Mouse (Mus musculus) CH12.LX (cell line): ENCODE results near the gene Prg2. TPM values are rescaled to one million over a fixed set of nuclear protein-coding genes. Genes with fewer than 3 reads are reported as not detected.

ENCODE experiments used
- DNase-seq: peaks from one replicate; pipeline ENCODE4 v3.0.0-alpha.2; 2013; ENCODE audit errors: extremely low read depth
- H3K27ac ChIP-seq: 2 replicates; pipeline ENCODE4 v1.5.1; 2012; ENCODE audit warnings: low read depth, mild to moderate bottlenecking, control low read depth, moderate library complexity; ENCODE audit not compliant: insufficient read depth
- H3K27me3 ChIP-seq: replicated peaks from 2 replicates; pipeline ENCODE3; 2012; ENCODE audit warnings: inconsistent platforms
- H3K36me3 ChIP-seq, 2 experiments: replicated peaks in 1 of 2; 2 replicates each; pipeline versions ENCODE3 to v1.6.1; 2012; ENCODE audit warnings: inconsistent platforms in 1 of 2, low read length in 1 of 2, mild to moderate bottlenecking in 1 of 2, mixed read lengths in 1 of 2, moderate library complexity in 1 of 2; ENCODE audit not compliant: control insufficient read depth in 1 of 2, insufficient read depth in 1 of 2
- H3K4me1 ChIP-seq, 2 experiments: 2 replicates each; pipeline ENCODE4 v1.6.1; 2012; ENCODE audit warnings: inconsistent platforms in 1 of 2, moderate library complexity in 1 of 2; ENCODE audit not compliant: insufficient read depth in 2 of 2, control insufficient read depth in 1 of 2
- H3K4me2 ChIP-seq: 2 replicates; pipeline ENCODE4 v1.6.1; 2012; ENCODE audit warnings: low read depth, mild to moderate bottlenecking, control low read depth; ENCODE audit not compliant: poor library complexity, insufficient read depth, severe bottlenecking
- H3K4me3 ChIP-seq, 3 experiments: fragments of 150-350 bp in 1 of 3; sonication (generic) in 1 of 3; replicated peaks in 1 of 3; 2 replicates each; pipeline versions ENCODE3 to v1.5.1; 2011 to 2012; ENCODE audit warnings: low read depth in 2 of 3, low read length in 2 of 3, mild to moderate bottlenecking in 2 of 3, moderate library complexity in 2 of 3, control low read depth in 1 of 3, improper control_type of control experiment in 1 of 3, inconsistent platforms in 1 of 3, mixed read lengths in 1 of 3; ENCODE audit not compliant: poor library complexity in 1 of 3
- H3K79me2 ChIP-seq: replicated peaks from 2 replicates; pipeline ENCODE4 v1.6.1; 2012; ENCODE audit warnings: mild to moderate bottlenecking, moderate library complexity; ENCODE audit not compliant: control insufficient read depth, poor library complexity, insufficient read depth, severe bottlenecking; ENCODE audit errors: extremely low read depth
- H3K9ac ChIP-seq: 2 replicates; pipeline ENCODE4 v1.6.1; 2012; ENCODE audit warnings: low read depth, mild to moderate bottlenecking, control low read depth, moderate library complexity; ENCODE audit not compliant: insufficient read depth
- H3K9me3 ChIP-seq: replicated peaks from 2 replicates; pipeline ENCODE3; 2012; ENCODE audit warnings: low read length, inconsistent platforms, mixed read lengths
- ELF1 ChIP-seq: IDR thresholded peaks from 2 replicates; pipeline ENCODE4 v1.6.1; 2014; ENCODE audit warnings: low read depth, mild to moderate bottlenecking, inconsistent platforms, low read length, improper control_type of control experiment
- ETS1 ChIP-seq: conservative IDR thresholded peaks from 2 replicates; pipeline ENCODE4 v1.6.1; 2012; ENCODE audit warnings: low read depth, mild to moderate bottlenecking, inconsistent platforms, low read length, improper control_type of control experiment, moderate library complexity
- JUN ChIP-seq: IDR thresholded peaks from 2 replicates; pipeline ENCODE4 v1.6.1; 2011; ENCODE audit warnings: low read depth, mild to moderate bottlenecking, low read length, improper control_type of control experiment, moderate library complexity; ENCODE audit not compliant: insufficient read depth
- JUND ChIP-seq: conservative IDR thresholded peaks from 2 replicates; pipeline ENCODE4 v1.6.1; 2011; ENCODE audit warnings: low read depth, low read length, improper control_type of control experiment
- MAX ChIP-seq: IDR thresholded peaks from 2 replicates; pipeline ENCODE4 v1.6.1; 2011; ENCODE audit warnings: low read length, improper control_type of control experiment
- MAZ ChIP-seq: IDR thresholded peaks from 2 replicates; pipeline ENCODE4 v1.6.1; 2012; ENCODE audit warnings: low read depth, mild to moderate bottlenecking, inconsistent platforms, low read length, improper control_type of control experiment, moderate library complexity
- MEF2A ChIP-seq: IDR thresholded peaks from 2 replicates; pipeline ENCODE4 v1.6.1; 2014; ENCODE audit warnings: low read depth, mild to moderate bottlenecking, inconsistent platforms, low read length, improper control_type of control experiment, borderline replicate concordance
- MXI1 ChIP-seq: IDR thresholded peaks from 2 replicates; pipeline ENCODE4 v1.6.1; 2011; ENCODE audit warnings: mild to moderate bottlenecking, low read depth, low read length, improper control_type of control experiment
- MYC ChIP-seq: IDR thresholded peaks from 2 replicates; pipeline ENCODE4 v1.6.1; 2011; ENCODE audit warnings: low read depth, mild to moderate bottlenecking, improper control_type of control experiment, low read length
- NELFE ChIP-seq: IDR thresholded peaks from 2 replicates; pipeline ENCODE4 v1.6.1; 2011; ENCODE audit warnings: low read depth, low read length, improper control_type of control experiment
- POLR2A ChIP-seq: IDR thresholded peaks from 2 replicates; pipeline ENCODE4 v1.6.1; 2011; ENCODE audit warnings: low read depth, mild to moderate bottlenecking, improper control_type of control experiment, low read length
- POLR2AphosphoS2 ChIP-seq: IDR thresholded peaks from 2 replicates; pipeline ENCODE4 v1.6.1; 2011; ENCODE audit warnings: low read depth, low read length, improper control_type of control experiment
- RCOR1 ChIP-seq: conservative IDR thresholded peaks from 2 replicates; pipeline ENCODE4 v1.6.1; 2012; ENCODE audit warnings: low read depth, mild to moderate bottlenecking, inconsistent platforms, low read length, improper control_type of control experiment
- SIN3A ChIP-seq: IDR thresholded peaks from 2 replicates; pipeline ENCODE4 v1.6.1; 2012; ENCODE audit warnings: low read length, improper control_type of control experiment, inconsistent platforms
- SMC3 ChIP-seq: IDR thresholded peaks from 2 replicates; pipeline ENCODE4 v1.6.1; 2011; ENCODE audit warnings: low read depth, low read length, improper control_type of control experiment
- TBP ChIP-seq: conservative IDR thresholded peaks from 2 replicates; pipeline ENCODE4 v1.6.1; 2011; ENCODE audit warnings: low read depth, low read length, improper control_type of control experiment
- TCF12 ChIP-seq: IDR thresholded peaks from 2 replicates; pipeline ENCODE4 v1.6.1; 2014; ENCODE audit warnings: low read depth, mild to moderate bottlenecking, inconsistent platforms, low read length, improper control_type of control experiment
- USF1 ChIP-seq: IDR thresholded peaks from 2 replicates; pipeline ENCODE4 v1.6.1; 2014; ENCODE audit warnings: low read depth, mild to moderate bottlenecking, inconsistent platforms, low read length, improper control_type of control experiment
- USF2 ChIP-seq: conservative IDR thresholded peaks from 2 replicates; pipeline ENCODE4 v1.6.1; 2011; ENCODE audit warnings: low read depth, low read length, improper control_type of control experiment
- ZC3H11A ChIP-seq: IDR thresholded peaks from 2 replicates; pipeline ENCODE4 v1.6.1; 2012; ENCODE audit warnings: low read depth, mild to moderate bottlenecking, inconsistent platforms, low read length, improper control_type of control experiment
- ZMIZ1 ChIP-seq: IDR thresholded peaks from 2 replicates; pipeline ENCODE4 v1.6.1; 2012; ENCODE audit warnings: low read depth, mild to moderate bottlenecking, inconsistent platforms, low read length, improper control_type of control experiment
- ZNF384 ChIP-seq: IDR thresholded peaks from 2 replicates; pipeline ENCODE4 v1.6.1; 2012; ENCODE audit warnings: low read depth, low read length, improper control_type of control experiment, inconsistent platforms
- dilution Hi-C: fragments of 300-500 bp; cut with MboI; formaldehyde crosslinking; loops from 2 replicates; pipeline ENCODE4 v1.14.3; 2020; ENCODE audit warnings: low sequenced_read_pairs; ENCODE audit not compliant: extremely low pct_unique_long_range_greater_than_20kb, extremely low pct_ligation_motif_present
- in situ Hi-C: fragments of 300-500 bp; cut with MboI; formaldehyde crosslinking; loops from 3 replicates; pipeline ENCODE4 v1.14.3; 2019; ENCODE audit warnings: low sequenced_read_pairs, low pct_ligation_motif_present, low pct_unique_long_range_greater_than_20kb, mixed read lengths
- polyA plus RNA-seq: library from polyadenylated mRNA; unstranded; fragments of >175 nt; gene quantifications from 2 replicates; pipeline ENCODE4 v1.2.1, GENCODE M21; 2012; ENCODE audit warnings: low read depth; ENCODE audit not compliant: insufficient read length
- total RNA-seq, 2 experiments: library from RNA; depleted of rRNA; stranded (reverse); fragments of 300-350 nt in 1 of 2; fragments of >200 nt in 1 of 2; gene quantifications; 2 replicates each; pipeline ENCODE4 v1.2.3; 2012 to 2014

The Prg2 gene
- total and polyA plus RNA-seq, 3 experiments = 0.60 to 0.93 (median 0.81) TPM

- peak overlapping the region; percentile 72 for H3K4me2 ChIP-seq
- H3K4me1 ChIP-seq = peaks cover 2 to 42% of the 10 kb centered on the region in 2 experiments; a peak in 3 of 4 replicates
- H3K9ac ChIP-seq = peak overlapping the region; percentile 87
- H3K79me2 ChIP-seq = peaks cover 29% of the 10 kb centered on the region
- in situ Hi-C loops = no loop called here
- peak; percentile 92 for DNase-seq
- peaks cover 24 to 44% of the 10 kb centered on the region in 2 experiments for H3K36me3 ChIP-seq
- peak overlapping the region; percentile 92 for H3K27ac ChIP-seq
- H3K4me3 ChIP-seq = peak overlapping the region; percentile 58 to 78 (median 77)
- H3K9me3 ChIP-seq = no peaks in the 10 kb centered on the region
- dilution Hi-C loops = no loop called here
- TF ChIP-seq MAX (peak; percentile 90; the same call in 1 of the 2 replicates), ZC3H11A (no peak), ZMIZ1 (peak; percentile 86; the same call in 1 of the 2 replicates), USF1 (no peak), SIN3A (peak; percentile 86), TCF12 (peak; percentile 64), JUN (peak; percentile 52; the same call in 1 of the 2 replicates), TBP (peak; percentile 80), MYC (peak; percentile 99; the same call in 1 of the 2 replicates), RCOR1 (peak; percentile 36; the same call in 1 of the 2 replicates), ELF1 (peak; percentile 48), POLR2A (peak; percentile 61), NELFE (peak; percentile 69; the same call in 1 of the 2 replicates), SMC3 (no peak), USF2 (peak; percentile 38), MAZ (peak; percentile 69; the same call in 1 of the 2 replicates), ETS1 (peak; percentile 42), MXI1 (peak; percentile 85; the same call in 1 of the 2 replicates), POLR2AphosphoS2 (peak; percentile 71; the same call in 1 of the 2 replicates), MEF2A (no peak; the same call in 1 of the 2 replicates), JUND (peak; percentile 63), ZNF384 (no peak)
- no peaks in the 10 kb centered on the region for H3K27me3 ChIP-seq
These were observed 41.9 kb upstream of the Prg2 start for GRCm38 (mm10) chr2:84938249-84938946.
